In the genomic region with DNA sequence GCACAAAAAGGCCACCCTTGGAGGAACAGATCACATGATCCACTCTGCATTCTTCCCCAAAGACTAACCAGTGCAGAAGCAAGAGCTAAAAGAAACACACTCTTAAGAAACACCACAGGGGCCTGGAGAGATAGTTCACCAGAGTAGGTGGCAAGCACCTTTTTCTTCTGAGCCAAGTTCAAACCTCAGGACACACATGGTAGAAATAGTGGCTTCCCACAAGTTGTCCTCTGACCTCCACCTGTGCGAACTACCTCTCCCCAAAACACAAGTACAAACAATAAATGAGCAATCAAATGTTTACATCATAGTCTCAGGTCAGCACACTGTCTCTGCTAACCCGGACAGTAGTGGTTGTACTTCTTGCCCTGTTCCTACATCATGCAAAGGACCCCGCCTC, we compare ENCODE assay signal across 16 mouse cellular contexts.
"Had no signal": no experiment of that assay in that cellular context is flagged by ENCODE, and none has a peak within 500 bp of the region (broad histone marks: within the 10 kb centered on the region; RNA-seq: fewer than 3 reads in every experiment).

No protein-coding gene starts in this region.

- H3K4me3 ChIP-seq: kidney, embryonic 15.5 days; limb, embryonic 12.5 days; limb, embryonic 15.5 days; liver, embryonic 13.5 days; megakaryocyte, embryonic 14.5 days; midbrain, embryonic 10.5 days; midbrain, embryonic 13.5 days had no signal

- H3K9me3 ChIP-seq: kidney, embryonic 15.5 days; limb, embryonic 12.5 days; limb, embryonic 15.5 days; liver, embryonic 13.5 days; megakaryocyte, embryonic 14.5 days; midbrain, embryonic 10.5 days; midbrain, embryonic 13.5 days had no signal

- H3K27ac ChIP-seq: kidney, embryonic 15.5 days; limb, embryonic 12.5 days; limb, embryonic 15.5 days; liver, embryonic 13.5 days; midbrain, embryonic 10.5 days; midbrain, embryonic 13.5 days had no signal

- H3K27me3 ChIP-seq: kidney, embryonic 15.5 days; limb, embryonic 12.5 days; limb, embryonic 15.5 days; liver, embryonic 13.5 days; megakaryocyte, embryonic 14.5 days; midbrain, embryonic 13.5 days had no signal

- H3K4me1 ChIP-seq: megakaryocyte, embryonic 14.5 days; midbrain, embryonic 10.5 days; midbrain, embryonic 13.5 days had no signal

- ATAC-seq: intestine, postnatal 0 days; midbrain, embryonic 13.5 days; midbrain, embryonic 16.5 days had no signal

- H3K9ac ChIP-seq: kidney, embryonic 15.5 days; limb, embryonic 12.5 days; limb, embryonic 15.5 days; liver, embryonic 13.5 days; midbrain, embryonic 13.5 days had no signal

- H3K36me3 ChIP-seq: kidney, embryonic 15.5 days; limb, embryonic 12.5 days; limb, embryonic 15.5 days; liver, embryonic 13.5 days; midbrain, embryonic 10.5 days; midbrain, embryonic 13.5 days had no signal

- DNase-seq: kidney, adult 2 months; kidney, postnatal 10 days; kidney, postnatal 36 days; left cerebral cortex, postnatal 4 days; liver, embryonic 13.5 days; lung, adult 2 months; thymus, adult 18-20 months; thymus, postnatal 36 days had no signal

- H3K4me2 ChIP-seq: kidney, embryonic 15.5 days; limb, embryonic 12.5 days; limb, embryonic 15.5 days; liver, embryonic 13.5 days; midbrain, embryonic 13.5 days had no signal
